Mouse (Mus musculus) neural tube, embryonic 15.5 days (tissue): Measurements from ENCODE around the gene Glycam1. TPM values are rescaled to one million over a fixed set of nuclear protein-coding genes. Genes with fewer than 3 reads are reported as not detected.
A peak's percentile ranks its signal among the peaks of the same experiment; 100 is the strongest.

Experiments
- ATAC-seq: fragments of 200-750 bp; cut with Nextera tagmentation; 2 replicates; pipeline ENCODE4 v1.8.0; 2017; ENCODE audit warnings: mild to moderate bottlenecking, moderate TSS enrichment, moderate library complexity; ENCODE audit not compliant: low FRiP score
- H3K27ac ChIP-seq: fragments of 300-500 bp; sonication (generic); replicated peaks from 2 replicates; pipeline ENCODE4 v1.5.1; 2015; ENCODE audit warnings: mild to moderate bottlenecking, inconsistent platforms
- H3K27me3 ChIP-seq: fragments of 300-500 bp; sonication (generic); replicated peaks from 2 replicates; pipeline ENCODE4 v1.6.1; 2015; ENCODE audit warnings: inconsistent platforms
- H3K36me3 ChIP-seq: fragments of 300-500 bp; sonication (generic); 2 replicates; pipeline ENCODE4 v1.6.1; 2015; ENCODE audit warnings: inconsistent platforms
- H3K4me1 ChIP-seq: fragments of 300-500 bp; sonication (generic); 2 replicates; pipeline ENCODE4 v1.6.1; 2015; ENCODE audit warnings: inconsistent platforms
- H3K4me2 ChIP-seq: fragments of 300-500 bp; sonication (generic); 2 replicates; pipeline ENCODE4 v1.6.1; 2015; ENCODE audit warnings: inconsistent platforms, mild to moderate bottlenecking, moderate library complexity
- H3K4me3 ChIP-seq: fragments of 300-500 bp; sonication (generic); replicated peaks from 2 replicates; pipeline ENCODE4 v1.5.1; 2015; ENCODE audit warnings: mild to moderate bottlenecking, inconsistent platforms
- H3K9ac ChIP-seq: fragments of 300-500 bp; sonication (generic); replicated peaks from 2 replicates; pipeline ENCODE4 v1.6.1; 2015; ENCODE audit warnings: mild to moderate bottlenecking, inconsistent platforms
- H3K9me3 ChIP-seq: fragments of 300-500 bp; sonication (generic); replicated peaks from 2 replicates; pipeline ENCODE4 v1.6.1; 2016; ENCODE audit warnings: inconsistent platforms
- WGBS: fragments of 180-500 bp; shearing (Covaris S2); methylation state at CpG from one replicate; pipeline ENCODE4 v1.1.7; 2015; ENCODE audit warnings: mixed read lengths; 5-methylcytosine and 5-hydroxymethylcytosine counted together
- polyA plus RNA-seq: library from polyadenylated mRNA; unstranded; fragments of >200 nt; fragmentation: Nextera tagmentation; extraction: Ambion mirVana; gene quantifications from 2 replicates; pipeline ENCODE4 v1.2.1, GENCODE M21; 2015

Glycam1 gene
- polyA plus RNA-seq, 1 experiment from 2014 or later, result not detected

DNA sequence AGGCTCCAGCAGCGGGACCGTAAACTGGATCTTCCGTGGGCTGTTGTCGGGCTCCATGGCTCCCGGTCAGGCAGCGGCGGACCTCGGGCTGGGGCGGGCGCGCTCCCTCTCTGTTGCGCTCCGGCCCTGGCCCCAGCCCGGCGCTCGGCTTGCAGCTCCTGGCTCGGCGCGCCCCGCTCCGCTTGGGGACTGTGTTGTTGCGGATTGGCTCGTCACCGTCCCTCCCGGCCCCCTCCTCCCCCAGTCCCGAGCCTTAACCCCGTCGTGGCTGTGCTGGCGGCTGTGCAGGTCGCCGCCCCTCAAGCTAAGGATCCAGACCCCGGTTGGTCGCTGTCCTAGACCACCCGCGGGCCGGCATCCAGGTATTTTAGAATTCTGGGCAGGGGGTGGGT, 27.1 kb downstream of the Glycam1 start, which contains the start of gene Ppp1r1a:
Gene Ppp1r1a (minus strand): TSS at position 182 of the 392 bp plus-strand sequence.
- under 1% methylated on average over 36 of the region's 36 CpGs for WGBS

GRCm38 (mm10) chr15:103537011-103537821, 27.7 kb downstream of the Glycam1 start:
- 1% methylated on average over 37 of the region's 37 CpGs for WGBS
- H3K27me3 ChIP-seq, result 0 out of 2 replicates have a peak, but pooled peaks cover 5% of the 10 kb centered on the region
- H3K36me3 ChIP-seq, result no peaks in the 10 kb centered on the region
- peak overlapping the region; percentile 79 for H3K9ac ChIP-seq
- H3K4me1 ChIP-seq, result peaks cover 29% of the 10 kb centered on the region
- peak overlapping the region; percentile 84 for H3K4me2 ChIP-seq
- ATAC-seq, result peak; percentile 65
- H3K9me3 ChIP-seq, result no peaks in the 10 kb centered on the region
- H3K27ac ChIP-seq, result peak overlapping the region; percentile 73
- peak overlapping the region; percentile 73 for H3K4me3 ChIP-seq

More for the DNA sequence above, 27.1 kb downstream of the Glycam1 start, which contains the start of gene Ppp1r1a:
- Histone ChIP-seq H3K27me3 (0 out of 2 replicates have a peak, but pooled peaks cover 5% of the 10 kb centered on the region), H3K36me3 (no peaks in the 10 kb centered on the region), H3K9ac (peak within 1 kb of the TSS; percentile 79), H3K4me2 (peak within 1 kb of the TSS; percentile 84), H3K4me3 (peak within 1 kb of the TSS; percentile 73), H3K9me3 (no peaks in the 10 kb centered on the region), H3K4me1 (peaks cover 29% of the 10 kb centered on the region), H3K27ac (peak within 1 kb of the TSS; percentile 73)
- ATAC-seq, result peak; percentile 87

DNA sequence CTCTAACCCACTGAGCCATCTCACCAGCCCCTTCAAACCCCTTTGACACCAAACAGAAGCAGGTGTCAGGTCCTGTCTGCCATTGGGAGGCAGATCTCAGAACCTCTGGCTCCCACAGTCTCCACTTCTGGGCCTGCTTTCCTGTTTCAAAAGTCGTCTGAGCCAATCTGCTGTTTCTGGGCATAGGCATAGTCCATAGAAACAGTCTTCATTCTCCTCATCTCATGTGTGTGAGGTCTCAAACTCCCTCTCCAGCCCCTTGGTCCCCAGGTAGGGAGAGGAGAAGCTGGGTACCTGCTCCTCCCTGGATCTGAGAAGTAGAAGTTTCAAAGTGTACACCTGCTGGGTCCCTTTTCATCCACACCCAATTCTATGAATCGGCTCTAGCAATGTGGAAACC, 28.4 kb downstream of the Glycam1 start:
- WGBS, result 31% methylated on average over 2 of the region's 2 CpGs
- no peak for ATAC-seq

GRCm38 (mm10) chr15:103535786-103536185, 29.1 kb downstream of the Glycam1 start:
- 72% methylated on average over 1 of the region's 1 CpGs for WGBS
- Histone ChIP-seq H3K9ac (no peak overlapping the region), H3K36me3 (no peaks in the 10 kb centered on the region), H3K27ac (no peak overlapping the region), H3K4me2 (0 out of 2 replicates have a peak overlapping the region, but pooled peaks have one; percentile 84), H3K4me3 (no peak overlapping the region), H3K27me3 (0 out of 2 replicates have a peak, but pooled peaks cover 5% of the 10 kb centered on the region), H3K9me3 (no peaks in the 10 kb centered on the region), H3K4me1 (peaks cover 29% of the 10 kb centered on the region)
- ATAC-seq, result no peak

More for the DNA sequence above, 28.4 kb downstream of the Glycam1 start:
- Histone ChIP-seq H3K9me3 (no peaks in the 10 kb centered on the region), H3K4me1 (peaks cover 29% of the 10 kb centered on the region), H3K36me3 (no peaks in the 10 kb centered on the region), H3K4me3 (peak overlapping the region; percentile 73), H3K27me3 (0 out of 2 replicates have a peak, but pooled peaks cover 5% of the 10 kb centered on the region), H3K9ac (peak overlapping the region; percentile 79), H3K27ac (peak overlapping the region; percentile 73), H3K4me2 (peak overlapping the region; percentile 84)

DNA sequence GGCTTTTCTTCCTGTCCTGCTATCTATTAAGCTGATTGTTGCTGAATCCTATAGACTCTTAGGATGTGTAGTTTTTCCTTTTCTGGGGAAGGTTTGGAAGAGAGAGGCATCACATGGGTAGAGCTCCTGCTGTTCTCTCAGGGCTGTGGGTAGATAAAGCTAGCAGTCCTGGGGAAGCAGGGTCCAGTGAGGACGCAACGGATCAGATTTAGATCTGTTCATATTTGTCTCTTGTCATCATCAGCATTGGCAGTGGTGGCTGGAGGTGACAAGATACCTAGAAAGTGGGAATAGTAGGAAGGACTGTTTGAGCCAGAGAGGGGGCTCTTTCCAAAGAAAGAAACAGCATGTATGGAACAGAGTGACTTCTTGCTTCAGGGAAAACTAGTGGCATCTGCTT, 29.9 kb downstream of the Glycam1 start:
- Histone ChIP-seq H3K4me1 (peaks cover 29% of the 10 kb centered on the region), H3K36me3 (no peaks in the 10 kb centered on the region), H3K9ac (no peak overlapping the region), H3K27me3 (0 out of 2 replicates have a peak, but pooled peaks cover 5% of the 10 kb centered on the region), H3K4me2 (no peak overlapping the region), H3K27ac (no peak overlapping the region), H3K9me3 (no peaks in the 10 kb centered on the region), H3K4me3 (no peak overlapping the region)
- WGBS, result 88% methylated on average over 2 of the region's 2 CpGs
- ATAC-seq, result no peak

DNA sequence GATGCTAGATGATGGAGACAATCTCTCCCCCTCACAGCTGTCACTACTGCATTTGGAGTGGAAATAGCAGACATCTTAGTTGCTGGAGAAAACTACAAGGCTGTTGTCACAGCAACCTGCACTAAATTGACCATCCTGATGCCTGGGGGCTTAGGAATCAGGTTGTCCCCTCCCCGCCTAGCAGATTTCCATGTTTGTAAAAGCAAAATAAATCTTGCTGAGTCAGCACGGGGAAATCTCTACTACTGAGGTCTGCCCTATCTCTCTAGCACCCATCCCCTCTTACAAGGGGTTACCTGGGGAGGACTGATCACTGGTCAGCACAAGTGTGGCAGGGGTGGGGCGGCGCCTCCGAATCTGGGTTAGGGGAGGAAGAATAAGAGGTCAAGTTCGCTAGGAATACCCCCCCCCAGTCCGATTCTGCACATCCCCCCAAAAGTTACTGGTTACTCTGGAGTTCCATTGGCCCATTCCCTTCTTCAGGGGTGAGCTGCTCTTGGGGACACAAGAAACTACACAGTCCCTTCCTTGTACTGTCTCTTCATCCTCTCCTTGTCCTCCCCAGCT, 30.7 kb downstream of the Glycam1 start:
- 87% methylated on average over 7 of the region's 7 CpGs for WGBS

GRCm38 (mm10) chr15:103530372-103530771, 34.5 kb downstream of the Glycam1 start:
- Histone ChIP-seq H3K27ac (peak overlapping the region; percentile 60), H3K4me3 (no peak overlapping the region), H3K4me2 (no peak overlapping the region), H3K4me1 (0 out of 2 replicates have a peak, but pooled peaks cover 14% of the 10 kb centered on the region), H3K27me3 (no peaks in the 10 kb centered on the region), H3K9me3 (no peaks in the 10 kb centered on the region), H3K36me3 (peaks cover 29% of the 10 kb centered on the region), H3K9ac (no peak overlapping the region)
- 9% methylated on average over 5 of the region's 5 CpGs for WGBS
- ATAC-seq, result peak; percentile 83

More for the DNA sequence above, 30.7 kb downstream of the Glycam1 start:
- Histone ChIP-seq H3K4me2 (no peak overlapping the region), H3K27me3 (0 out of 2 replicates have a peak, but pooled peaks cover 5% of the 10 kb centered on the region), H3K9me3 (no peaks in the 10 kb centered on the region), H3K4me1 (peaks cover 33% of the 10 kb centered on the region), H3K36me3 (no peaks in the 10 kb centered on the region), H3K9ac (no peak overlapping the region), H3K4me3 (no peak overlapping the region), H3K27ac (no peak overlapping the region)
- no peak for ATAC-seq

- WGBS, result 29% methylated on average over 3 of the region's 3 CpGs
- Histone ChIP-seq H3K36me3 (peaks cover 39% of the 10 kb centered on the region), H3K27ac (peak overlapping the region; percentile 43), H3K9me3 (no peaks in the 10 kb centered on the region), H3K9ac (no peak overlapping the region), H3K27me3 (no peaks in the 10 kb centered on the region), H3K4me3 (no peak overlapping the region), H3K4me2 (no peak overlapping the region), H3K4me1 (peaks cover 36% of the 10 kb centered on the region)
- ATAC-seq, result no peak
Measured at GRCm38 (mm10) chr15:103523156-103523555, 41.7 kb downstream of the Glycam1 start.

DNA sequence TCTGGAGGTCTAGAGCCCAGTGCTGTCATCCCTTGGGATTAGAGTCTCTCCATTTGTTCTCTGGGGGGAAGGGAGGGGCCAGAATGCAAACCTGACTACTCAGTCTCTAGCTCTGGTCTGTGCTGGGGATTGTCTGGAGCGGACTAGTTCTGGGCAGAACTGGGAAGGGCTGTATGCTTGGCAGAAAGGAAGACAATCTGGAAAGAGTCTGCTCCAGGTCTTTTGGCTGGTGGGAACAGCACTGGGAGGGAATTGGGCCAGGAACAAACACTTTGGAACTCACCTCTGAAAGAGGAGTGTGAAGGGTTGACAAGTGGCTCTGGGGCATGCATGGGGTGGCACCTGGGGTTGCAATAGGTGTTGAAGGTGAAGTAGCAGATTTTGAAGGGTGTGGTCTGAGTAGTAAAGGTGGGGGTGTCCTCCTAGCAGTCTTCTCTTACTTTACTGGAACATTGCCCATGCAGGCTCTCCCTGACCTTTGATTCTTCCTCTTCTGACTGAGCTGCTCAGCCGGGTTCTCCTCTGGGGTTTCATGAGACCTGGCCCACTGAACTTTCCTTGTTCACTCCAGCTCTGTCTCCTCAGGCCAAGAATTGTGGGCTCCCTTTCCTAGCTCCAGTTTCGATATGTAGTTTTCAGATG, 42.3 kb downstream of the Glycam1 start:
- H3K36me3 ChIP-seq, result peaks cover 33% of the 10 kb centered on the region
- H3K4me2 ChIP-seq, result no peak overlapping the region
- ATAC-seq, result no peak
- WGBS, result 72% methylated on average over 3 of the region's 3 CpGs
- H3K27ac ChIP-seq, result peak overlapping the region; percentile 43
- H3K9ac ChIP-seq, result no peak overlapping the region
- H3K4me1 ChIP-seq, result peaks cover 42% of the 10 kb centered on the region
- H3K27me3 ChIP-seq, result no peaks in the 10 kb centered on the region
- no peak overlapping the region for H3K4me3 ChIP-seq
- no peaks in the 10 kb centered on the region for H3K9me3 ChIP-seq

DNA sequence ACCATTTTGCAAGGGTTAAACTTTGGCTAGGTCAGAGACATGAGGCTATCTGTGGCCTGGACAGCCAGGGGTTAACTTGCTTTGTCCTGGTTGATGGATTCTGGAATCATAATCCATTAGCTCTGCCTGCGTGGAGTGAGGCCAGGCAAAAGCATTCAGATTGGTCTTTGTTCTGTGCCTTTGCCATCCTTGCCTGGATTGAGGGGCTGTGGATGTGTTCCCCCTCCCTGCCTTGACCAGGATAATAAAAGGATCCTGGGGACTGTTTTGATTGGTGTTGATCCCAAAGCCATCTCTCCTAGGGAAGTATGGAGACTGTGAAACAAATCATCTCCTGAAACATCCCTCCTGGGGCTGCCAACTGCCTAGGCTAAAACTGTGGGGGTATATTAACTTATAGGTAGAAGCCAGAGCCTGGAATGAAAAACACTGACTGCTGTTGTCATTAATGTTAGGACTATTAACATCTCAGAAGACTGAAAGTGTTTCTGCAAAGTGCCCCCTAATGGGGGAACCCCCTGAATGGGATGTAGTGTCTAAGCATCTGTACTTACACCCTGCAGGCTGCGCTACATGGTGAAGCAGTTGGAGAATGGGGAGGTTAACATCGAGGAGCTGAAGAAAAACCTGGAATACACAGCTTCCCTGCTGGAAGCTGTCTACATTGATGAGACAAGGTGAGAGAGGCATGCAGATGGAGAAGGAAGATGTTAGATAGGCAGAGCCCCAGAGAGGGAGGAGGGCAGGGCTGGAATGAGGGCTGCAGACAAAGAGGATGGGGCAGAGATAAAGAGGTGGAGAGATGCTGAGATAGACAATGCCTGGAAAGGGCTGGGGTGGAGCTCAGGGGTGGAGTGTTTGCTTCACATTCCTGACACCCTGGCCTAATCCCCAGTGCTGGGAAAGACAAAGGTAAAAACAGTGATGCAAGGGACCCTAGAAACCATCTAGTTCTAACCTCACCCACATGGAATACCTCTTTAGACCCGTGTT, 45.2 kb downstream of the Glycam1 start:
- Histone ChIP-seq H3K4me1 (peaks cover 60% of the 10 kb centered on the region), H3K4me2 (peak overlapping the region; percentile 20), H3K27ac (peak overlapping the region; percentile 83), H3K9ac (0 out of 2 replicates have a peak overlapping the region, but pooled peaks have one; percentile 21), H3K27me3 (no peaks in the 10 kb centered on the region), H3K4me3 (no peak overlapping the region), H3K36me3 (peaks cover 12% of the 10 kb centered on the region; the same call in 1 of the 2 replicates), H3K9me3 (no peaks in the 10 kb centered on the region)
- ATAC-seq, result peak; percentile 51; the same call in 1 of the 2 replicates
- WGBS, result 12% methylated on average over 4 of the region's 4 CpGs
